Mouse (Mus musculus) liver, embryonic 11.5 days (tissue): ENCODE data around the gene Sept1. TPM values are rescaled to one million over a fixed set of nuclear protein-coding genes. Genes with fewer than 3 reads are reported as not detected.
A peak's percentile ranks its signal among the peaks of the same experiment; 100 is the strongest.

Source experiments
- ATAC-seq: fragments of 200-750 bp; cut with Nextera tagmentation; replicated peaks from 2 replicates; pipeline ENCODE4 v1.8.0; 2017; ENCODE audit warnings: moderate number of reproducible peaks, mild to moderate bottlenecking, moderate TSS enrichment, moderate library complexity; ENCODE audit not compliant: low FRiP score
- DNase-seq: peaks from one replicate; pipeline ENCODE4 v3.0.0-alpha.2; 2017; ENCODE audit warnings: low spot score
- H3K27ac ChIP-seq: fragments of 300-500 bp; sonication (generic); 2 replicates; pipeline ENCODE4 v1.5.1; 2014; ENCODE audit warnings: mild to moderate bottlenecking, low read depth, low read length, control low read depth
- H3K27me3 ChIP-seq: fragments of 300-500 bp; sonication (generic); replicated peaks from 2 replicates; pipeline ENCODE4 v1.6.1; 2014; ENCODE audit warnings: low read length, mixed read lengths; ENCODE audit not compliant: control insufficient read depth, insufficient read depth
- H3K36me3 ChIP-seq: fragments of 300-500 bp; sonication (generic); 2 replicates; pipeline ENCODE4 v1.6.1; 2014; ENCODE audit warnings: mild to moderate bottlenecking, low read length, moderate library complexity, mixed read lengths; ENCODE audit not compliant: control insufficient read depth, insufficient read depth
- H3K4me1 ChIP-seq: fragments of 300-500 bp; sonication (generic); replicated peaks from 2 replicates; pipeline ENCODE4 v1.6.1; 2014; ENCODE audit warnings: low read length, mixed read lengths; ENCODE audit not compliant: control insufficient read depth, insufficient read depth
- H3K4me2 ChIP-seq: fragments of 300-500 bp; sonication (generic); 2 replicates; pipeline ENCODE4 v1.6.1; 2014; ENCODE audit warnings: mild to moderate bottlenecking, control low read depth, moderate library complexity
- H3K4me3 ChIP-seq: fragments of 300-500 bp; sonication (generic); 2 replicates; pipeline ENCODE4 v1.5.1; 2014; ENCODE audit warnings: low read depth, low read length, control low read depth
- H3K9ac ChIP-seq: fragments of 300-500 bp; sonication (generic); 2 replicates; pipeline ENCODE4 v1.6.1; 2014; ENCODE audit warnings: low read depth, low read length, control low read depth
- H3K9me3 ChIP-seq: fragments of 300-500 bp; sonication (generic); 2 replicates; pipeline ENCODE4 v1.6.1; 2016; ENCODE audit warnings: low read length, inconsistent platforms, mixed read lengths; ENCODE audit not compliant: control insufficient read depth
- WGBS: fragments of 180-500 bp; shearing (Covaris S2); extraction: QIAGEN DNeasy Blood & Tissue Kit; methylation state at CpG from one replicate; pipeline ENCODE4 v1.1.7; 2014; 5-methylcytosine and 5-hydroxymethylcytosine counted together
- polyA plus RNA-seq: library from polyadenylated mRNA; unstranded; fragments of >200 nt; fragmentation: Nextera tagmentation; extraction: Ambion mirVana; gene quantifications from 2 replicates; pipeline ENCODE4 v1.2.1, GENCODE M21; 2014

Gene Sept1
- polyA plus RNA-seq, 1 experiment from 2014 or later: 17.5 TPM

- Histone ChIP-seq H3K36me3 (peaks cover 46% of the 10 kb centered on the region), H3K9ac (no peak overlapping the region)
Measured at GRCm38 (mm10) chr7:127194011-127194632, 38.8 kb downstream of the Sept1 start.

GRCm38 (mm10) chr7:127192989-127193388 lies 39.9 kb downstream of the Sept1 start:
- Histone ChIP-seq H3K9me3 (no peaks in the 10 kb centered on the region), H3K4me1 (peaks cover 31% of the 10 kb centered on the region), H3K9ac (no peak overlapping the region), H3K27ac (no peak overlapping the region), H3K4me3 (no peak overlapping the region), H3K4me2 (no peak overlapping the region), H3K36me3 (peaks cover 36% of the 10 kb centered on the region), H3K27me3 (no peaks in the 10 kb centered on the region)
- ATAC-seq: no peak
- WGBS: 88% methylated on average over 5 of the region's 5 CpGs
- no peak for DNase-seq

More at GRCm38 (mm10) chr7:127194011-127194632, 38.8 kb downstream of the Sept1 start:
- no peaks in the 10 kb centered on the region for H3K9me3 ChIP-seq
- no peak for DNase-seq
- H3K27ac ChIP-seq: no peak overlapping the region
- peaks cover 21% of the 10 kb centered on the region for H3K4me1 ChIP-seq
- peak overlapping the region; percentile 97 for H3K4me2 ChIP-seq
- no peak overlapping the region; the same call in 1 of the 2 replicates for H3K4me3 ChIP-seq
- no peaks in the 10 kb centered on the region for H3K27me3 ChIP-seq
- ATAC-seq: no peak
- WGBS: 90% methylated on average over 17 of the region's 17 CpGs

- 82% methylated on average over 6 of the region's 6 CpGs for WGBS
- H3K9ac ChIP-seq: no peak overlapping the region
- peaks cover 27% of the 10 kb centered on the region for H3K36me3 ChIP-seq
- no peak for DNase-seq
- no peak for ATAC-seq
- H3K4me2 ChIP-seq: no peak overlapping the region
- H3K4me3 ChIP-seq: no peak overlapping the region
- H3K4me1 ChIP-seq: peaks cover 25% of the 10 kb centered on the region
- H3K27me3 ChIP-seq: no peaks in the 10 kb centered on the region
- H3K27ac ChIP-seq: no peak overlapping the region
- no peaks in the 10 kb centered on the region for H3K9me3 ChIP-seq
Measured at GRCm38 (mm10) chr7:127190672-127191071, 42.3 kb downstream of the Sept1 start.

- DNase-seq (no peak), ATAC-seq (no peak)
- Histone ChIP-seq H3K4me2 (no peak overlapping the region), H3K36me3 (peaks cover 21% of the 10 kb centered on the region), H3K27ac (peak overlapping the region; percentile 25), H3K4me3 (no peak overlapping the region), H3K9me3 (no peaks in the 10 kb centered on the region), H3K9ac (peak overlapping the region; percentile 9; the same call in 1 of the 2 replicates), H3K4me1 (peaks cover 22% of the 10 kb centered on the region), H3K27me3 (no peaks in the 10 kb centered on the region)
- 74% methylated on average over 17 of the region's 17 CpGs for WGBS
Measured at GRCm38 (mm10) chr7:127188305-127189276, 44.3 kb downstream of the Sept1 start.

- 67% methylated on average over 10 of the region's 10 CpGs for WGBS
- Histone ChIP-seq H3K4me1 (peaks cover 33% of the 10 kb centered on the region), H3K36me3 (peaks cover 11% of the 10 kb centered on the region), H3K9ac (no peak overlapping the region), H3K4me2 (no peak overlapping the region), H3K27me3 (no peaks in the 10 kb centered on the region), H3K9me3 (no peaks in the 10 kb centered on the region), H3K27ac (no peak overlapping the region), H3K4me3 (no peak overlapping the region)
- DNase-seq (no peak), ATAC-seq (no peak)
Measured at GRCm38 (mm10) chr7:127187351-127187750, 45.6 kb downstream of the Sept1 start.

- WGBS: 49% methylated on average over 3 of the region's 3 CpGs
- no peaks in the 10 kb centered on the region for H3K36me3 ChIP-seq
- H3K4me2 ChIP-seq: no peak overlapping the region
- DNase-seq (no peak), ATAC-seq (no peak)
- peaks cover 39% of the 10 kb centered on the region for H3K4me1 ChIP-seq
- no peak overlapping the region for H3K27ac ChIP-seq
- H3K4me3 ChIP-seq: no peak overlapping the region
- H3K27me3 ChIP-seq: no peaks in the 10 kb centered on the region
- H3K9me3 ChIP-seq: no peaks in the 10 kb centered on the region
- no peak overlapping the region for H3K9ac ChIP-seq
Measured at GRCm38 (mm10) chr7:127185601-127186000, 47.3 kb downstream of the Sept1 start.

- H3K9me3 ChIP-seq: no peaks in the 10 kb centered on the region
- 31% methylated on average over 1 of the region's 1 CpGs for WGBS
- no peak for ATAC-seq
- H3K27ac ChIP-seq: no peak overlapping the region
- peaks cover 41% of the 10 kb centered on the region for H3K4me1 ChIP-seq
- no peak overlapping the region for H3K4me3 ChIP-seq
- no peak overlapping the region for H3K9ac ChIP-seq
- no peaks in the 10 kb centered on the region for H3K36me3 ChIP-seq
- H3K4me2 ChIP-seq: no peak overlapping the region
- DNase-seq: no peak
- H3K27me3 ChIP-seq: no peaks in the 10 kb centered on the region
Measured at GRCm38 (mm10) chr7:127184720-127185119, 48.2 kb downstream of the Sept1 start.

- H3K4me1 ChIP-seq: peaks cover 36% of the 10 kb centered on the region
- peak; percentile 63 for ATAC-seq
- H3K4me2 ChIP-seq: peak overlapping the region; percentile 14; the same call in 1 of the 2 replicates
- H3K9ac ChIP-seq: no peak overlapping the region
- no peaks in the 10 kb centered on the region for H3K9me3 ChIP-seq
- H3K4me3 ChIP-seq: no peak overlapping the region
- no peaks in the 10 kb centered on the region for H3K36me3 ChIP-seq
- H3K27ac ChIP-seq: peak overlapping the region; percentile 64; the same call in 1 of the 2 replicates
- no peaks in the 10 kb centered on the region for H3K27me3 ChIP-seq
- WGBS: 65% methylated on average over 6 of the region's 6 CpGs
- no peak for DNase-seq
Measured at GRCm38 (mm10) chr7:127183828-127184227, 49.1 kb downstream of the Sept1 start.
